In the genomic region with DNA sequence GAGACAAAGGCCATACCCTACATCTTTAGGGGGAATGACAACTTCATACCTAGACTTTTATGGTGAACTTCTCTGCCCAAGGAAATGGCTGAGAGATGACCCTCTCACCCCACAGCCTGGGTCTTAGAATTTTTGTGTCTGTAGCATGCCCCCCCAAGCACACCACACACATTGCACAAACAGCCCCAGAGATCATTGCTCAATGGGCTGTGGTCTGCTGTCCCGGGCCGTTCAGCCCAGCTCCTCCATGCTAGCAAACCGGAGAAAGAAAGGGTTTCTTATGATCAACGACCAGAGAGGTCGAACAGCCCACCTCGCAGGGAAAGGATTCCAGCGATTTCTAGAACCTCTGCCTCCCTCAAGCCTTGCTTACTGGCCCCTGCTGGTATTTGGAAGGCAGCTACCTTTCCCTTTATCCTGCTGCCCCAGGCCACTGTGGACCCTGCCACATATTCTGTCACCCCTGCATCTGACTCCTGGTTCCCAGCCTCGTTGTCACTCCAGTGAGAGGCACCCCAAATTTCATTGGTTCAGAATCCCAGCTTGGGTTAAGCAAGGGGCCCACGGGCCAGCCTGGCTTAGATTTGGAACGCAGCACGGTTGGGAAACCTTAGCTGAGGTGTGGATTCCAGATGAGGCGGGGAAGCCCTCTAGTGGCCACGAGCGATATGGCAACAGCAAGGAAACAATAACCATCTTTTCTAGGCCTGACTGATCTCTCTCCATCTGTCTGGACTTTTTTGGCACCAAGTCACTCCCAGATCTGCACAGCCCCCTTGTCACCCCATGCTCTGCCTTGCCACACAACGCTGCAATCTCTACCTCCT, we compare ENCODE assay signal across 8 mouse cellular contexts. TPM values are rescaled to one million over a fixed set of nuclear protein-coding genes. Genes with fewer than 3 reads are reported as not detected.
DNase-seq lines count a peak whose midpoint lies in the region; ATAC-seq and TF ChIP-seq lines count a peak whose summit lies in the region.

No protein-coding gene starts in this region.

- H3K27me3 ChIP-seq in MEL (ENCODE audit: control insufficient read depth in 1 of 2, insufficient read depth in 2 of 2, low read length in 2 of 2): no peaks in the 10 kb centered on the region
- no peaks in the 10 kb centered on the region for H3K27me3 ChIP-seq in cerebellum, adult 2 months (ENCODE audit: control insufficient read depth, insufficient read depth, low read length)
- H3K27me3 ChIP-seq in lung, embryonic 16.5 days (ENCODE audit: control insufficient read depth, insufficient read depth, low read depth, low read length): no peaks in the 10 kb centered on the region

- peak overlapping the region; percentile 31 to 44; a peak in 3 of 4 replicates for H3K4me3 ChIP-seq in MEL (ENCODE audit: control insufficient read depth in 1 of 2, insufficient read depth in 1 of 2, low read depth in 2 of 2, low read length in 2 of 2)
- no peak overlapping the region for H3K4me3 ChIP-seq in cerebellum, adult 2 months (replicated peaks; ENCODE audit: insufficient read depth, low read depth, low read length)
- no peak overlapping the region for H3K4me3 ChIP-seq in lung, embryonic 16.5 days (ENCODE audit: low read length)

- H3K79me2 ChIP-seq in MEL (ENCODE audit: control insufficient read depth, insufficient read depth, low read length, poor library complexity): no peaks in the 10 kb centered on the region

- no peak; a peak in 1 of 4 replicates for TF ChIP-seq EP300 in MEL (IDR thresholded peaks at IDR 0.05; ENCODE audit: low read depth in 1 of 2, low read length in 2 of 2)

- H3K27ac ChIP-seq in MEL (ENCODE audit: control insufficient read depth, low read depth, low read length): no peak overlapping the region
- H3K27ac ChIP-seq in cerebellum, adult 2 months (ENCODE audit: insufficient read depth, low read length): no peak overlapping the region
- H3K27ac ChIP-seq in lung, embryonic 16.5 days (ENCODE audit: low read length): no peak overlapping the region; the same call in 1 of the 2 replicates

- ATAC-seq in hematopoietic stem cell, adult 5-6 weeks (replicated peaks in 1 of 2; ENCODE audit: insufficient read depth in 1 of 2, low FRiP score in 2 of 2, low TSS enrichment in 1 of 2, low read depth in 1 of 2, poor library complexity in 2 of 2, severe bottlenecking in 2 of 2): peak; percentile 57 to 78
- peak; percentile 72 for ATAC-seq in lung, embryonic 16.5 days (ENCODE audit: low read depth)

- peak; percentile 97 for TF ChIP-seq RAD21 in MEL (IDR thresholded peaks at IDR 0.05; ENCODE audit: low read depth, low read length)

- TF ChIP-seq CTCF in MEL (IDR thresholded peaks at IDR 0.05 in 2 of 3, conservative IDR thresholded peaks at IDR 0.05 in 1 of 3; ENCODE audit: control insufficient read depth in 1 of 3, insufficient read depth in 1 of 3, low read depth in 2 of 3, low read length in 3 of 3, poor library complexity in 1 of 3, severe bottlenecking in 1 of 3): peak; percentile 96 to 97 (median 96)
- TF ChIP-seq CTCF in cerebellum, adult 2 months (IDR thresholded peaks at IDR 0.05; ENCODE audit: borderline replicate concordance, insufficient read depth, low read depth, low read length): peak; percentile 93

- peak overlapping the region; percentile 54 for H3K9ac ChIP-seq in MEL (ENCODE audit: control insufficient read depth, low read depth, low read length, poor library complexity, severe bottlenecking)
- H3K9ac ChIP-seq in lung, embryonic 16.5 days (ENCODE audit: low read length): peak overlapping the region; percentile 52

- peak overlapping the region; percentile 43 for H3K4me2 ChIP-seq in lung, embryonic 16.5 days (ENCODE audit: low read depth, low read length)

- no peaks in the 10 kb centered on the region for H3K9me3 ChIP-seq in MEL (replicated peaks; ENCODE audit: insufficient read depth, low read length)
- no peaks in the 10 kb centered on the region for H3K9me3 ChIP-seq in lung, embryonic 16.5 days (ENCODE audit: control insufficient read depth, low read length)

- DNase-seq in MEL (ENCODE audit: low read depth, low spot score): peak; percentile 85
- DNase-seq in cerebellum, adult 2 months: peak; percentile 70 to 80
- peak; percentile 78 for DNase-seq in forelimb bud, embryonic 11.5 days (ENCODE audit: low read depth, low spot score)
- DNase-seq in layer of hippocampus, adult 9-10 months (ENCODE audit: low spot score): peak; percentile 79
- peak; percentile 37 for DNase-seq in ovary, adult 18-20 months (ENCODE audit: low spot score)
- peak; percentile 84 for DNase-seq in thymus, postnatal 0 days (ENCODE audit: low spot score)

- TF ChIP-seq POLR2A in MEL (IDR thresholded peaks at IDR 0.05; ENCODE audit: control insufficient read depth in 1 of 2, insufficient read depth in 1 of 2, low read depth in 1 of 2, low read length in 2 of 2, poor library complexity in 1 of 2): no peak
- TF ChIP-seq POLR2A in cerebellum, adult 2 months (IDR thresholded peaks at IDR 0.05; ENCODE audit: borderline replicate concordance, insufficient read depth, low read length): no peak

- H3K36me3 ChIP-seq in MEL (ENCODE audit: control insufficient read depth in 1 of 2, insufficient read depth in 2 of 2, low read length in 2 of 2): peaks cover 0 to 14% of the 10 kb centered on the region in 2 experiments; a peak in 2 of 4 replicates
- no peaks in the 10 kb centered on the region for H3K36me3 ChIP-seq in lung, embryonic 16.5 days (ENCODE audit: control insufficient read depth, insufficient read depth, low read length)

- H3K4me1 ChIP-seq in MEL (ENCODE audit: control insufficient read depth in 1 of 2, insufficient read depth in 2 of 2, low read length in 2 of 2): peaks cover 6 to 26% of the 10 kb centered on the region in 2 experiments
- no peaks in the 10 kb centered on the region for H3K4me1 ChIP-seq in cerebellum, adult 2 months (ENCODE audit: control insufficient read depth, insufficient read depth, low read length)
- peaks cover 8% of the 10 kb centered on the region for H3K4me1 ChIP-seq in lung, embryonic 16.5 days (replicated peaks; ENCODE audit: control insufficient read depth, insufficient read depth, low read length)

- WGBS in cerebellum, adult 2 months: 24% methylated on average over 15 of the region's 15 CpGs
- 20% methylated on average over 15 of the region's 15 CpGs for WGBS in lung, embryonic 16.5 days

TF ChIP-seq in MEL, 35 proteins besides CTCF, POLR2A, EP300 and RAD21 (continues in another document):
- TF ChIP-seq HCFC1 (IDR thresholded peaks at IDR 0.05; ENCODE audit: low read depth, low read length) (peak; percentile 28; the same call in 1 of the 2 replicates), MYB (IDR thresholded peaks at IDR 0.05; ENCODE audit: low read depth, low read length) (no peak), MEF2A (IDR thresholded peaks at IDR 0.05; ENCODE audit: extremely low read depth, insufficient replicate concordance, low read depth, low read length, poor library complexity, severe bottlenecking) (no peak), MAX (IDR thresholded peaks at IDR 0.05; ENCODE audit: low read length) (no peak), MYC (IDR thresholded peaks at IDR 0.05; ENCODE audit: low read depth, low read length) (0 out of 2 replicates have a peak, but pooled peaks have one; percentile 23), MAFK (IDR thresholded peaks at IDR 0.05; ENCODE audit: borderline replicate concordance, low read depth, low read length) (no peak), USF2 (IDR thresholded peaks at IDR 0.05; ENCODE audit: borderline replicate concordance in 1 of 2, insufficient read depth in 1 of 2, low read depth in 1 of 2, low read length in 2 of 2) (no peak), ETS1 (IDR thresholded peaks at IDR 0.05; ENCODE audit: low read depth, low read length) (no peak), ZKSCAN1 (IDR thresholded peaks at IDR 0.05; ENCODE audit: low read depth, low read length) (no peak), MAZ (IDR thresholded peaks at IDR 0.05; ENCODE audit: low read depth, low read length) (peak; percentile 64; the same call in 1 of the 2 replicates), BHLHE40 (IDR thresholded peaks at IDR 0.05; ENCODE audit: borderline replicate concordance, low read depth, low read length) (0 out of 2 replicates have a peak, but pooled peaks have one; percentile 18), TAL1 (IDR thresholded peaks at IDR 0.05; ENCODE audit: low read length) (no peak), ELF1 (IDR thresholded peaks at IDR 0.05; ENCODE audit: low read depth, low read length) (0 out of 2 replicates have a peak, but pooled peaks have one; percentile 17), POLR2AphosphoS5 (IDR thresholded peaks at IDR 0.05; ENCODE audit: borderline replicate concordance, low read depth, low read length) (no peak), MXI1 (IDR thresholded peaks at IDR 0.05; ENCODE audit: low read depth, low read length) (no peak), CHD1 (IDR thresholded peaks at IDR 0.05; ENCODE audit: low read depth, low read length) (no peak), TCF12 (IDR thresholded peaks at IDR 0.05; ENCODE audit: low read depth, low read length) (no peak; the same call in 1 of the 2 replicates), NELFE (IDR thresholded peaks at IDR 0.05; ENCODE audit: low read depth, low read length) (no peak), NRF1 (IDR thresholded peaks at IDR 0.05; ENCODE audit: insufficient read depth, low read depth, low read length, poor library complexity, severe bottlenecking) (no peak), ZMIZ1 (IDR thresholded peaks at IDR 0.05; ENCODE audit: low read depth, low read length) (no peak), GABPA (IDR thresholded peaks at IDR 0.05; ENCODE audit: low read depth, low read length) (0 out of 2 replicates have a peak, but pooled peaks have one; percentile 38), POLR2AphosphoS2 (IDR thresholded peaks at IDR 0.05; ENCODE audit: low read length) (no peak), GATA1 (IDR thresholded peaks at IDR 0.05; ENCODE audit: low read depth, low read length) (no peak), SMC3 (IDR thresholded peaks at IDR 0.05; ENCODE audit: low read depth, low read length) (peak; percentile 98), JUND (IDR thresholded peaks at IDR 0.05; ENCODE audit: low read depth, low read length) (no peak), RCOR1 (IDR thresholded peaks at IDR 0.05; ENCODE audit: low read depth, low read length) (no peak), KAT2A (conservative IDR thresholded peaks at IDR 0.05; ENCODE audit: low read depth, low read length) (no peak), CHD2 (IDR thresholded peaks at IDR 0.05; ENCODE audit: low read length) (no peak)

RNA-seq across cellular contexts. Expression of a gene that starts 45.3 kb away (rescaled TPM):
- total RNA-seq in MEL (2012; rRNA removed): 11.4 and 13.3 TPM in 2 replicates
- polyA plus RNA-seq in MEL (2012; ENCODE audit: insufficient read depth in 1 of 2, insufficient read length in 2 of 2, low read depth in 1 of 2, low replicate concordance in 2 of 2, missing spikeins in 1 of 2): 100 to 1,000 TPM in 1 of 2 experiments, 10 to 100 TPM in 1; 21.9 to 258 TPM
- polyA plus RNA-seq in cerebellum, adult 2 months (2012; rRNA removed): 14.8 and 16.3 TPM in 2 replicates
- 23.8 and 25.3 TPM in 2 replicates for total RNA-seq in hematopoietic stem cell, adult 5-6 weeks (2017)
- 15.5 and 19.7 TPM in 2 replicates for polyA plus RNA-seq in lung, embryonic 16.5 days (2015; fragmentation: Nextera tagmentation; extraction: Ambion mirVana)
- polyA plus RNA-seq in thymus, postnatal 0 days (2015; fragmentation: Nextera tagmentation; extraction: Ambion mirVana): 11.1 and 11.3 TPM in 2 replicates

Comparison
In these comparisons a context has a peak if more than half of its experiments do, and no peak if none do; other contexts are left out.
1. H3K4me3 ChIP-seq: peak in MEL (2 of 2); none in cerebellum, adult 2 months (single experiment) and lung, embryonic 16.5 days (single experiment).
2. Peak in every context shown above with its lines, with median percentiles within 50 percentile points of each other: DNase-seq.